Mouse (Mus musculus): ENCODE results near the gene Tctex1d2. TPM values are rescaled to one million over a fixed set of nuclear protein-coding genes. Genes with fewer than 3 reads are reported as not detected.

The Tctex1d2 gene
- polyA plus RNA-seq (2015; fragmentation: Nextera tagmentation; extraction: Ambion mirVana) = 4.6 and 5.0 TPM in 2 replicates

GRCm38 (mm10) chr16:32419517-32420483 is at the start of gene Tctex1d2:
TSS of gene Tctex1d2 (plus strand) at chr16:32419702.
- H3K27ac ChIP-seq (replicated peaks) = peak within 1 kb of the TSS; percentile 64
- WGBS (ENCODE audit: insufficient replicate concordance) = 4% methylated on average over 45 of the region's 45 CpGs
- no peaks in the 10 kb centered on the region for H3K27me3 ChIP-seq

GRCm38 (mm10) chr16:32371351-32371750 is 48.2 kb upstream of the Tctex1d2 start:
- no peak overlapping the region for H3K4me2 ChIP-seq
- no peaks in the 10 kb centered on the region for H3K9me3 ChIP-seq (replicated peaks)
- H3K27me3 ChIP-seq = no peaks in the 10 kb centered on the region
- no peak overlapping the region for H3K27ac ChIP-seq (replicated peaks)
- H3K36me3 ChIP-seq (replicated peaks) = peaks cover 47% of the 10 kb centered on the region
- no peak overlapping the region for H3K4me3 ChIP-seq (replicated peaks)
- no peak overlapping the region for H3K9ac ChIP-seq
- WGBS (ENCODE audit: insufficient replicate concordance) = 72% methylated on average over 4 of the region's 4 CpGs
- ATAC-seq (ENCODE audit: insufficient read depth) = no peak
- no peaks in the 10 kb centered on the region for H3K4me1 ChIP-seq (replicated peaks)

More at GRCm38 (mm10) chr16:32419517-32420483, at the start of gene Tctex1d2:
- H3K9ac ChIP-seq = peak within 1 kb of the TSS; percentile 54
- H3K36me3 ChIP-seq (replicated peaks) = no peaks in the 10 kb centered on the region
- no peaks in the 10 kb centered on the region for H3K9me3 ChIP-seq (replicated peaks)
- peak; percentile 82 for ATAC-seq (ENCODE audit: insufficient read depth)
- peaks cover 22% of the 10 kb centered on the region for H3K4me1 ChIP-seq (replicated peaks)
- H3K4me3 ChIP-seq (replicated peaks) = peak within 1 kb of the TSS; percentile 65
- peak within 1 kb of the TSS; percentile 89 for H3K4me2 ChIP-seq

GRCm38 (mm10) chr16:32379575-32379974 is 39.9 kb upstream of the Tctex1d2 start:
- H3K4me3 ChIP-seq (replicated peaks) = no peak overlapping the region
- H3K4me2 ChIP-seq = no peak overlapping the region
- no peaks in the 10 kb centered on the region for H3K4me1 ChIP-seq (replicated peaks)
- peaks cover 80% of the 10 kb centered on the region for H3K36me3 ChIP-seq (replicated peaks)
- no peak overlapping the region for H3K27ac ChIP-seq (replicated peaks)
- 83% methylated on average over 2 of the region's 2 CpGs for WGBS (ENCODE audit: insufficient replicate concordance)
- no peak overlapping the region for H3K9ac ChIP-seq
- no peaks in the 10 kb centered on the region for H3K27me3 ChIP-seq
- no peak for ATAC-seq (ENCODE audit: insufficient read depth)
- H3K9me3 ChIP-seq (replicated peaks) = no peaks in the 10 kb centered on the region

GRCm38 (mm10) chr16:32382901-32383300 is 36.6 kb upstream of the Tctex1d2 start:
- Histone ChIP-seq H3K9me3 (replicated peaks) (no peaks in the 10 kb centered on the region), H3K27me3 (no peaks in the 10 kb centered on the region), H3K9ac (no peak overlapping the region), H3K4me1 (replicated peaks) (peaks cover 4% of the 10 kb centered on the region), H3K4me3 (replicated peaks) (no peak overlapping the region), H3K4me2 (no peak overlapping the region), H3K36me3 (replicated peaks) (peaks cover 69% of the 10 kb centered on the region), H3K27ac (replicated peaks) (no peak overlapping the region)
- ATAC-seq (ENCODE audit: insufficient read depth) = no peak

GRCm38 (mm10) chr16:32384885-32385284 is 34.6 kb upstream of the Tctex1d2 start:
- H3K4me1 ChIP-seq (replicated peaks) = peaks cover 10% of the 10 kb centered on the region
- H3K9me3 ChIP-seq (replicated peaks) = no peaks in the 10 kb centered on the region
- no peak for ATAC-seq (ENCODE audit: insufficient read depth)
- no peak overlapping the region for H3K9ac ChIP-seq
- peaks cover 52% of the 10 kb centered on the region for H3K36me3 ChIP-seq (replicated peaks)
- no peak overlapping the region for H3K4me2 ChIP-seq
- H3K27ac ChIP-seq (replicated peaks) = no peak overlapping the region
- WGBS (ENCODE audit: insufficient replicate concordance) = 33% methylated on average over 2 of the region's 2 CpGs
- no peaks in the 10 kb centered on the region for H3K27me3 ChIP-seq
- H3K4me3 ChIP-seq (replicated peaks) = no peak overlapping the region

- Histone ChIP-seq H3K36me3 (replicated peaks) (peaks cover 50% of the 10 kb centered on the region), H3K4me1 (replicated peaks) (peaks cover 11% of the 10 kb centered on the region), H3K27ac (replicated peaks) (no peak overlapping the region), H3K4me2 (no peak overlapping the region), H3K9ac (no peak overlapping the region), H3K27me3 (no peaks in the 10 kb centered on the region), H3K4me3 (replicated peaks) (no peak overlapping the region), H3K9me3 (replicated peaks) (no peaks in the 10 kb centered on the region)
- no peak for ATAC-seq (ENCODE audit: insufficient read depth)
- WGBS (ENCODE audit: insufficient replicate concordance) = 79% methylated on average over 3 of the region's 3 CpGs
Observed at GRCm38 (mm10) chr16:32386826-32387225, 32.7 kb upstream of the Tctex1d2 start.

- Histone ChIP-seq H3K4me3 (replicated peaks) (no peak overlapping the region), H3K27ac (replicated peaks) (0 out of 2 replicates have a peak overlapping the region, but pooled peaks have one; percentile 56), H3K36me3 (replicated peaks) (peaks cover 33% of the 10 kb centered on the region)
Observed at GRCm38 (mm10) chr16:32389049-32389448, 30.5 kb upstream of the Tctex1d2 start.

GRCm38 (mm10) chr16:32389841-32390240 is 29.7 kb upstream of the Tctex1d2 start:
- Histone ChIP-seq H3K4me2 (no peak overlapping the region), H3K9me3 (replicated peaks) (no peaks in the 10 kb centered on the region), H3K27me3 (no peaks in the 10 kb centered on the region), H3K9ac (no peak overlapping the region), H3K4me1 (replicated peaks) (peaks cover 9% of the 10 kb centered on the region), H3K36me3 (replicated peaks) (peaks cover 30% of the 10 kb centered on the region), H3K27ac (replicated peaks) (no peak overlapping the region), H3K4me3 (replicated peaks) (no peak overlapping the region)
- no peak for ATAC-seq (ENCODE audit: insufficient read depth)
- 68% methylated on average over 3 of the region's 3 CpGs for WGBS (ENCODE audit: insufficient replicate concordance)

More at GRCm38 (mm10) chr16:32389049-32389448, 30.5 kb upstream of the Tctex1d2 start:
- Histone ChIP-seq H3K9ac (no peak overlapping the region), H3K4me2 (no peak overlapping the region), H3K4me1 (replicated peaks) (peaks cover 11% of the 10 kb centered on the region), H3K9me3 (replicated peaks) (no peaks in the 10 kb centered on the region), H3K27me3 (no peaks in the 10 kb centered on the region)
- no peak for ATAC-seq (ENCODE audit: insufficient read depth)

GRCm38 (mm10) chr16:32390882-32391281 is 28.6 kb upstream of the Tctex1d2 start:
- peaks cover 7% of the 10 kb centered on the region; the same call in 1 of the 2 replicates for H3K4me1 ChIP-seq (replicated peaks)
- no peak for ATAC-seq (ENCODE audit: insufficient read depth)
- H3K9me3 ChIP-seq (replicated peaks) = no peaks in the 10 kb centered on the region
- no peak overlapping the region for H3K27ac ChIP-seq (replicated peaks)
- no peak overlapping the region for H3K9ac ChIP-seq
- no peaks in the 10 kb centered on the region for H3K27me3 ChIP-seq
- H3K4me2 ChIP-seq = no peak overlapping the region
- 60% methylated on average over 3 of the region's 3 CpGs for WGBS (ENCODE audit: insufficient replicate concordance)
- no peak overlapping the region for H3K4me3 ChIP-seq (replicated peaks)
- peaks cover 21% of the 10 kb centered on the region for H3K36me3 ChIP-seq (replicated peaks)

- Histone ChIP-seq H3K4me2 (no peak overlapping the region), H3K36me3 (replicated peaks) (peaks cover 10% of the 10 kb centered on the region), H3K27ac (replicated peaks) (peak overlapping the region; percentile 33; the same call in 1 of the 2 replicates), H3K9ac (no peak overlapping the region), H3K27me3 (no peaks in the 10 kb centered on the region), H3K4me3 (replicated peaks) (no peak overlapping the region), H3K4me1 (replicated peaks) (0 out of 2 replicates have a peak, but pooled peaks cover 4% of the 10 kb centered on the region), H3K9me3 (replicated peaks) (no peaks in the 10 kb centered on the region)
- no peak for ATAC-seq (ENCODE audit: insufficient read depth)
- 44% methylated on average over 6 of the region's 6 CpGs for WGBS (ENCODE audit: insufficient replicate concordance)
Observed at GRCm38 (mm10) chr16:32395679-32396540, 23.6 kb upstream of the Tctex1d2 start.

GRCm38 (mm10) chr16:32396541-32396835 is 23.0 kb upstream of the Tctex1d2 start:
- WGBS (ENCODE audit: insufficient replicate concordance) = 70% methylated on average over 3 of the region's 3 CpGs

More at GRCm38 (mm10) chr16:32396541-32396835, 23.0 kb upstream of the Tctex1d2 start:
- Histone ChIP-seq H3K27me3 (no peaks in the 10 kb centered on the region), H3K27ac (replicated peaks) (0 out of 2 replicates have a peak overlapping the region, but pooled peaks have one; percentile 33), H3K9me3 (replicated peaks) (no peaks in the 10 kb centered on the region), H3K4me2 (no peak overlapping the region), H3K4me3 (replicated peaks) (no peak overlapping the region), H3K4me1 (replicated peaks) (0 out of 2 replicates have a peak, but pooled peaks cover 4% of the 10 kb centered on the region), H3K36me3 (replicated peaks) (peaks cover 5% of the 10 kb centered on the region; the same call in 1 of the 2 replicates), H3K9ac (no peak overlapping the region)
- no peak for ATAC-seq (ENCODE audit: insufficient read depth)

Data from liver, embryonic 15.5 days (tissue).